Mouse (Mus musculus) adrenal gland, postnatal 10 days (tissue): ENCODE data around the gene Ninj2. TPM values are rescaled to one million over a fixed set of nuclear protein-coding genes. Genes with fewer than 3 reads are reported as not detected.

Source experiments
- DNase-seq: peaks from one replicate; pipeline ENCODE4 v3.0.0; 2021; ENCODE audit warnings: mixed read lengths
- total RNA-seq, 2 experiments: library from RNA; stranded (reverse); gene quantifications; 2 replicates each; pipeline ENCODE4 v1.2.3; 2021

Gene Ninj2
- total RNA-seq, 2 experiments from 2014 or later: not detected

- DNase-seq: no peak
Observed at GRCm38 (mm10) chr6:120199638-120200394, 106.7 kb downstream of the Ninj2 start.

- DNase-seq: no peak
Observed at GRCm38 (mm10) chr6:120201956-120202355, 108.8 kb downstream of the Ninj2 start.

GRCm38 (mm10) chr6:120202406-120202805 is 109.3 kb downstream of the Ninj2 start:
- no peak for DNase-seq

DNA sequence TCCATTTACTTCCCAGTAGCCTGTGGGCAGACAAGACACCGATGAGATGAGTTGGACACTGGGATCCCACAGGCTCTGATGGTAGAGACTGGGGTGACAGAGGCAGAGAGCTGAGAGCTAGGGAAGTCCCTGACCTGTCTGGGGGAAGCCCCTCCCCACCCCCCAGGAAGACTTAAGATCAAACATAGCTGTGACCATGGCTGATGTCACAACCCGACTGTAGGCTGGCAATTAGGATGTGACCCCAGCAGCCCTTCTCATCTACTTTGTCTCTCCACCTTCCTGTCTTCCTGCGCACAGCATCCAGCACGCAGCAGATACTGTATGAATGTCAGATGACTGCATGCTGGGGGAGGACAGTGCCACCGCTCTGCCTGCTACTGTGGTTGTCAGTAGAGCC is 113.4 kb downstream of the Ninj2 start:
- no peak for DNase-seq

GRCm38 (mm10) chr6:120211536-120211935 is 118.4 kb downstream of the Ninj2 start:
- DNase-seq: no peak

GRCm38 (mm10) chr6:120216702-120217101 is 123.6 kb downstream of the Ninj2 start:
- DNase-seq: no peak

GRCm38 (mm10) chr6:120219281-120219680 is 126.1 kb downstream of the Ninj2 start:
- DNase-seq: no peak

GRCm38 (mm10) chr6:120222669-120223068 is 129.5 kb downstream of the Ninj2 start:
- peak; percentile 81 for DNase-seq

GRCm38 (mm10) chr6:120225355-120225754 is 132.2 kb downstream of the Ninj2 start:
- no peak for DNase-seq

GRCm38 (mm10) chr6:120227068-120227467 is 133.9 kb downstream of the Ninj2 start:
- DNase-seq: no peak

DNA sequence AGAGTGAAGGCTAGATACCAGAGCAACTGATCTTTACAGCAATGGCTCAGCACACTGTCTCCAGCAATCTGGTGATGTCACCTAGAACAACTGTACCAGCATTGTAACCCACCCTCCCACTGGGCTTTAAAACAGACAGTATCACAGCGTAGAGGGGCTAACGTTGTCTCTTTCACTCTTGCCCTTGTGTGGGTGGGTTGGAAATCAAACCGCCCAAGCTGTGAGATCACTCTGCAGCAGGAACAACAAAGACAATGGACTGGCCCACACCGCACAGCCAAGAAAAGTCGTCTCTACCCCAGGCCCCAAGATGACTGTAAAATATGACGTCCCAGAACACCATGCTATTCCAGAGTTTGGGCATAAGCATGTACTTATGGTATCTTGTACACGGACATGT is 136.7 kb downstream of the Ninj2 start:
- no peak for DNase-seq

DNA sequence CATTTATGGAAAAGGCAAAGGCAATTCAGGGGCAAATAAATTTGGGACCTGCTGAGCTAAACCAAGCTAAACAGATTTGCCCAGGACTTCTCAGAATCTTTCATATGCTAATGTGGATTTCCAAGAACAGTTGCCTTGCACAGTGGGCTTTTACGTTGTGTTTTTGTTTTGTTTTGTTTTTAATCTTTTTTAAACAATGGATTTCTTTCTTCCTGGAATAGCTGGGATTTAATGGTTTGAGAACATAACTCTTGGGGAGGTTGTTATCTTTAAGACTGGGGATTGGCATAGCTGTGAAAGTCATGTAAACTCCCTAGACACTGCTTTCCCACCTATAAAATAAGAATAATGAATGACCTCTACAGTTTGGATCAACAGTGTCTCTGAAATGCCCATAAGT is 137.3 kb downstream of the Ninj2 start:
- DNase-seq: no peak

- no peak for DNase-seq
Observed at GRCm38 (mm10) chr6:120232885-120233284, 139.7 kb downstream of the Ninj2 start.

- DNase-seq: no peak
Observed at GRCm38 (mm10) chr6:120235874-120236273, 142.7 kb downstream of the Ninj2 start.

- no peak for DNase-seq
Observed at GRCm38 (mm10) chr6:120240461-120240860, 147.3 kb downstream of the Ninj2 start.

DNA sequence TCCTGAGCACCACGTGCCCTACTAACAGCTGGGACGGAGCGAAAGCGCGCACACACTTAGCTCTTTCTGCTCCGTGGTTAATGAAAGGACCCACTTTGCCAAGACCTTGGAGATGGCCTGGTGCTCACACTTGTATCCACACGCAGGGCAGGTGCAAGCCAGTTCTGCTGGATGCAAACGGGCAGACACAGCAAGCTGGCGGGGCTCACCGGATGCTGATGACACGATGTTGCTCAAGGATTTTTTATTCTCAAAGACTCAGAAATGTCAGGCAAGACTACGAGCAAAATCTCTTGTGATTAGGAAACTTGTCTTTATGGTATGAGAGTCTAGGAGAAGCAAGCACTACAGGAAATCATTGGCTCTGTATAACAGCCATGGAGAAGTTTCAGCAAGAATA is 148.3 kb downstream of the Ninj2 start:
- no peak for DNase-seq

DNA sequence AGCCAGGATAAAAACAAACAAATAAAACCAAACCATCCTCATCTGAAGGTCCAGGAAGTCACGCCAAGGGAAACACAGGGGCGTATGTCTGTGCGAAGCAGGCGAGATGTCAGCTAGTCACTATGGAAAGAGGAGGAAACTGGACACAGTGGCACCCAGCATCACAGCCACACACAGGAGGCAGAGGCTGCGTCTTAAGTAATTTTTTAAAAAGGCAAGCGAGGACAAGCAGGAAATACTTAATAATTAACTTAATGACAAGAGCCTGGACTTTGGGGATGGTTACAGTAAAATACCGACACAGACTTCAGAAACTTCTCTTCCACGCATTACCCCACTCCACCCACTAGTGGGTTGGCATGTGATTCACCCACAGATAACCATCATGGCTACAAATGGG is 149.4 kb downstream of the Ninj2 start:
- DNase-seq: no peak

GRCm38 (mm10) chr6:120243250-120243649 is 150.1 kb downstream of the Ninj2 start:
- peak; percentile 26 for DNase-seq

DNA sequence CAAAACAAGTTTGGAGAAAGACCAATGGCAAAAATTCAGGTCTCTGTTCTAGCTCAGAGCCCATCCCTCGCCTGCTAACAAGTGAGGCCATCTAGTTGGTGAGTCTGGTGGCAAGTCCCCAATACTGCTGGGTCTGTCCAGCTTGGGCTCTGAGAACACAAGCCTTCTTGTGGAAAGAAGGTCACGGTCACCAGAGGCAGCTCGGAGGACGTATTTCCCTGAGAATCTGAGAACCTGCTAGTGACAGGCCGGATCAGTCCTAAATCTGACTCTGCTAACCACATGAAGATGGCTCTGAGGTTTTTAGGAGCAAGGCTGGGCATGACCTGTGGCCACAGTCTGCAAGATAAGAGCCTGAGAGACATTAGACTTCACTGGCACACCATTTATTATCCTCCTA is 153.5 kb downstream of the Ninj2 start:
- peak; percentile 13 for DNase-seq

DNA sequence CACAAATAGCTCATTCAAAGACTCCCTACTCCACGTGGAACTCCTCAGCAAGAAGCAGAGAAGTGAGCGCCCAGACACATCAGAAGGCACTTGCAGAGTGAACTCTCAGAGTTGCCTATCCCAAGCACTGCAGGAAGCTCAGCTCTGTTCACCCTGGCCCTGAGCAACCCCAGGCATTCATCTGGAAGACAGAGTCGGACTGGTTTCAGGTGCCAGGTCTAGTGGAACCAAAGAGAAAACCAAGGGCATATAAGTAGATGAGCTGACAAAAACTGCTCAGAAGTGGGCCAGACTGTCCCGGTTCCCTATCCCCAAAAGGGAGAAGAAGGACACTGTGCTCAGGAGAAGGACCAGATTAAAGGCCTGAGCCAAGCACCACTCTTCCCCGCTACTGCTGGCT is 156.7 kb downstream of the Ninj2 start:
- DNase-seq: no peak
